Mouse (Mus musculus) cerebellum, adult 2 months (tissue): ENCODE data around the gene Chst3. TPM values are rescaled to one million over a fixed set of nuclear protein-coding genes. Genes with fewer than 3 reads are reported as not detected.
A peak's percentile ranks its signal among the peaks of the same experiment; 100 is the strongest.
"Not testable (repeated sequence)": the region's sequence is repeated elsewhere in the genome, so short reads cannot be mapped to it uniquely, and the experiment has no call there.

Experiments used
- DNase-seq, 2 experiments: peaks; one replicate each; pipeline ENCODE4 v3.0.0; 2021
- H3K27ac ChIP-seq: fragments of 200-500 bp; 2 replicates; pipeline ENCODE4 v1.5.1; 2012; ENCODE audit warnings: low read length, control low read depth, inconsistent platforms; ENCODE audit not compliant: insufficient read depth
- H3K27me3 ChIP-seq: fragments of 200-500 bp; 2 replicates; pipeline ENCODE4 v1.6.1; 2012; ENCODE audit warnings: inconsistent platforms, mild to moderate bottlenecking, low read length, moderate library complexity; ENCODE audit not compliant: control insufficient read depth, insufficient read depth
- H3K4me1 ChIP-seq: fragments of 200-500 bp; 2 replicates; pipeline ENCODE4 v1.6.1; 2011; ENCODE audit warnings: low read length; ENCODE audit not compliant: control insufficient read depth, insufficient read depth
- H3K4me3 ChIP-seq: fragments of 200-500 bp; replicated peaks from 2 replicates; pipeline ENCODE3; 2011; ENCODE audit warnings: mild to moderate bottlenecking, low read depth, low read length, control low read depth; ENCODE audit not compliant: insufficient read depth
- CTCF ChIP-seq: fragments of 200-500 bp; IDR thresholded peaks from 2 replicates; pipeline ENCODE4 v1.5.1; 2011; ENCODE audit warnings: low read depth, mild to moderate bottlenecking, control low read depth, low read length, moderate library complexity, borderline replicate concordance; ENCODE audit not compliant: insufficient read depth
- POLR2A ChIP-seq: fragments of 200-500 bp; IDR thresholded peaks from 2 replicates; pipeline ENCODE4 v1.6.1; 2011; ENCODE audit warnings: low read length, control low read depth, borderline replicate concordance; ENCODE audit not compliant: insufficient read depth
- whole genome bisulfite sequencing: fragments of 180-500 bp; shearing (Covaris S2); methylation state at CpG from one replicate; pipeline ENCODE4 v1.1.7; 2018; 5-methylcytosine and 5-hydroxymethylcytosine counted together
- polyA plus RNA-seq: library from polyadenylated mRNA; depleted of rRNA; stranded (reverse); fragments of >200 nt; gene quantifications from 2 replicates; pipeline ENCODE4 v1.2.3, GENCODE M21; 2012

Chst3 gene
- polyA plus RNA-seq, 1 experiment, result 2.2 TPM

DNA sequence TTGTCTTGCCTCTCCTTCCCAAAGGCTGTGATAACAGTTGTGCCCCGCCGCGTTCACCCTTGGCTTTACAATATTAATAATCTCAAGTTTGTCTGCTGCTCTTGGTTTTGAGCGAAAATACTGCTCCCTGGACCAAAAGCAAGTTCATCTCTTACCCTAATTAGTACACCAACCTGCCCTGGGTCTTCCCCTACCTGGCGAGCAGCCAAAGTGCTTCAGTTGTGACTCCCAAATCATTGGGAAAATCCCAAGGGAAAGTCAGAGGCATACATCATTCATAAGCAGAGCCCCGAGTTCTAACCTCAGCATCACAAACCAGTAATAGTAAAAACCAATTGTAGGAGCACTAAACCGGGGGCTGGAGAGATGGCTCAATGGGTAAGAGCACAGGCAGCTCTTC is 26.6 kb upstream of the Chst3 start:
- 76% methylated on average over 7 of the region's 7 CpGs for WGBS
- H3K27me3 ChIP-seq, result no peaks in the 10 kb centered on the region
- no peaks in the 10 kb centered on the region for H3K4me1 ChIP-seq
- no peak for TF ChIP-seq CTCF
- no peak for TF ChIP-seq POLR2A
- peak in 1 of 2 experiments; percentile 20 for DNase-seq
- H3K4me3 ChIP-seq, result no peak overlapping the region
- H3K27ac ChIP-seq, result no peak overlapping the region

DNA sequence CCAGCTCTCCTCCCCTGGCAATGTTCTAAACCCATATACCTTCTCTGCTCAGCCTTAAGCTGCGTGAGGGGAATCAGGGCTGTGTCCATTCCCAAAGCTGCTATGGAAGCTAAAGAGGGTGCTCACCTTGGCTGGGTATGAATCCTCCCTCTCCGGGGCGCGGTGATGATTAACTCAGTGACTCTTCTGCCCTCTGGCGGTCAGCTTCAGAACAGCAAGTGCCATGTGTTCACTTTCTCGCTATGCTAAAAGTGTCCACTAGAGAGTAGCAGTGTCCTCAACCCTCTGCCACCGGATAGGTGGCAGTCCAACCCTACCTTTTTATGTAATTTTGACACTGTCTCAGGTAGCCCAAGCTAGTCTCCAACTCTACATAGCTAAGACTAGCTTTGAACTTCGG is 26.0 kb upstream of the Chst3 start:
- 2% methylated on average over 8 of the region's 8 CpGs for WGBS
- no peak overlapping the region for H3K4me3 ChIP-seq

GRCm38 (mm10) chr10:60243941-60244340 is 24.9 kb upstream of the Chst3 start:
- TF ChIP-seq CTCF (no peak), POLR2A (no peak)
- Histone ChIP-seq H3K4me1 (peaks cover 4% of the 10 kb centered on the region; the same call in 1 of the 2 replicates), H3K27me3 (no peaks in the 10 kb centered on the region), H3K4me3 (no peak overlapping the region), H3K27ac (no peak overlapping the region)
- WGBS, result 54% methylated on average over 5 of the region's 5 CpGs
- DNase-seq, result no peak

More for the DNA sequence above, 26.0 kb upstream of the Chst3 start:
- TF ChIP-seq POLR2A (no peak), CTCF (peak; percentile 100)
- DNase-seq, result peak; percentile 86 to 94
- Histone ChIP-seq H3K27me3 (no peaks in the 10 kb centered on the region), H3K27ac (no peak overlapping the region), H3K4me1 (peaks cover under 1% of the 10 kb centered on the region; the same call in 1 of the 2 replicates)

DNA sequence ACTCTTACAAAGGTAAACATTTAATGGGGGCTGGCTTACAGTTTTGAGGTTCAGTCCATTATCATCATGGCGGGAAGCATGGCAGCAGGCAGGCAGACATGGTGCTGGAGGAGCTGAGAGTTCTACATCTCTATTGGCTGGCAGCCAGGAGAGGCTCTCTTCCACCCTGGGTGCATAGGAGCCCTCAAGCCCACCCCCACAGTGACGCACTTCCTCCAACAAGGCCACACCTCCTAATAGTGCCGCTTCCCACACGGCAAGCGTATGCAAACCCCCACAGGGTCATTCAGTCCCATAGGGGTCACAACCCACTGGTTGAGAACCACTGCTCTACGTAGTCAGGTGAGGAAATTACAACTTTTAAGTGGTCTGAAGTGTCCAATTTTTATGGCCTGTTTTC is 21.4 kb upstream of the Chst3 start:
- H3K4me3 ChIP-seq, result no peak overlapping the region
- WGBS, result 92% methylated on average over 6 of the region's 6 CpGs
- peaks cover 4% of the 10 kb centered on the region; the same call in 1 of the 2 replicates for H3K4me1 ChIP-seq
- no peaks in the 10 kb centered on the region for H3K27me3 ChIP-seq
- TF ChIP-seq CTCF (no peak), POLR2A (no peak)
- no peak for DNase-seq
- no peak overlapping the region for H3K27ac ChIP-seq

DNA sequence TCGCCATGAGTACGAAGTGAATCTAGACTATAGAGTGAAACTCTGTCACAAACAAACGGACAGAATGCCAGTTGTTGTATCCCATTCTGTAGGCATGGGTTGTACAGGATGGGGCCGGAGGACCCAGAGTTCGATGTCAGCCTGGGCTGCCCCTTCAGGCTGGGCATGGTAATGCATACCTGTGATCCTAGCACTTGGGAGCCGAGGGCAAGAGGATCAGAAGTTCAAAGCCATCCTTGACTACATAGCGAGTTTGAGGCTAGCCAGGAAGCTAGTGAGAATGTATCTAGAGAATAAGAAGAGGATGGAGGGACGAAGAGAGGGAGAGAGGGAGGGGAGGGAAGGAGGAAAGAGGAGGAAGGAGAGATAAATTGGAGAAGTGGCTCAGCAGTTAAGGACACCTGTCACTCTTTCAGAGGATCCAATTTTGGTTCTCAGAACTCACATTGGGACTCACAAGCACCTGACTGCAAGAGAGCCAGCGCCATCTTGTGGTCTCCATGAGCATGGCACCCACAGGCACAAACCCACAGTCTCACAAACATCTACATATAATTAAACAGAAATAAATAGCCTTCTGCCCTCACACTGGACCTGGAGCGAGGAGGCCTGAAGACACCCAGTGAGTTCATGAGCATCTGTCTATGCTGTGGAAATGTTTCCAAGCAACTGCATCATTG is 18.6 kb upstream of the Chst3 start:
- Histone ChIP-seq H3K4me3 (no peak overlapping the region), H3K4me1 (peaks cover 4% of the 10 kb centered on the region; the same call in 1 of the 2 replicates), H3K27me3 (no peaks in the 10 kb centered on the region), H3K27ac (no peak overlapping the region)
- TF ChIP-seq POLR2A (no peak), CTCF (peak; percentile 86)
- WGBS, result 70% methylated on average over 10 of the region's 10 CpGs
- peak; percentile 52 to 67 for DNase-seq

GRCm38 (mm10) chr10:60235876-60236275 is 16.8 kb upstream of the Chst3 start:
- H3K4me1 ChIP-seq, H3K27ac ChIP-seq, H3K27me3 ChIP-seq, H3K4me3 ChIP-seq, DNase-seq: not testable (repeated sequence)
- WGBS, result 94% methylated on average over 6 of the region's 6 CpGs

- no peak for DNase-seq
- Histone ChIP-seq H3K4me3 (no peak overlapping the region), H3K27ac (no peak overlapping the region), H3K4me1 (no peaks in the 10 kb centered on the region), H3K27me3 (no peaks in the 10 kb centered on the region)
- WGBS, result 70% methylated on average over 9 of the region's 9 CpGs
- TF ChIP-seq POLR2A (no peak), CTCF (no peak)
Measured at GRCm38 (mm10) chr10:60234006-60234405, 14.9 kb upstream of the Chst3 start.

DNA sequence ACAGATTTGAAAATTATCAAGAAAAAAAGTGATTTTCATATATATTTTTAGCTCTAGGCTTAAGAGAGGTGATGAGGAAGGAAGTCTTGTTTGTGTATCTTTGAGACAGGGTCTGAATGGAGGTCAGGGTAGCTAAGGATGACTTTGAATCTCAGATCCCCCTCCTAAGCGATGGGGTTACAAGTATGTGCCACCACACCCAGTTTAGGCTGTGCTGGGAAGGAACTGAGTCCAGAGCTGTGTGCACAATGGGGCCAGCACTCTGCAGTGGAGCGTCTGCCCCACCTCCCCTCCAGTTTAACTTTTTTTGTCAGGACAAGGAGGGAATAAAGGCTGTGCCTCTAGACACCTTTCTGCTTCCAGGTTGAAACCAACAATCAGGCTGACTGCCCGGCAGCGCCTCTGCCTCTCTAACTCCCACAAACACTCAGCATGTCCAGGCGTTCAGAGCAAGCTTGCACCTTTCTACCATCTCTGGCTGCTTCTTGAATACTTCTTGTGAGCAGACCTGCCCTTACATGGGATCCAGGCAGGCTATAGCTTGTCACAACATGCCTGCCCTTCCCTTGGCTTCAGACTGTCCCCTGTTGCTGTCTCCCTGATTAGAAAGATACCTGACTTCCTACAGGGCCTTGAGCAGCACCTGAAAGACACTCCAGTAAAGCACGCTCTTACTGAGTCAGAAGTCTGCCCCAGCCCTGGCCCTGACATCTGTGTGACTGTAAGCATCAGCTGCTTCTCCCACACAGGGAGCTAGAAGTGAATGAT is 11.4 kb upstream of the Chst3 start:
- Histone ChIP-seq H3K27me3 (no peaks in the 10 kb centered on the region; the same call in 1 of the 2 replicates), H3K27ac (no peak overlapping the region), H3K4me1 (no peaks in the 10 kb centered on the region; the same call in 1 of the 2 replicates), H3K4me3 (no peak overlapping the region)
- TF ChIP-seq POLR2A, result no peak
- TF ChIP-seq CTCF, result no peak
- DNase-seq, result no peak
- 84% methylated on average over 6 of the region's 6 CpGs for WGBS
